Mouse (Mus musculus) intestine, embryonic 14.5 days (tissue): Measurements from ENCODE around the gene Eci1. TPM values are rescaled to one million over a fixed set of nuclear protein-coding genes. Genes with fewer than 3 reads are reported as not detected.

ENCODE experiments used
- ATAC-seq: fragments of 200-750 bp; cut with Nextera tagmentation; replicated peaks from 2 replicates; pipeline ENCODE4 v1.8.0; 2017; ENCODE audit warnings: low read depth, moderate number of reproducible peaks, moderate TSS enrichment, moderate library complexity; ENCODE audit not compliant: low FRiP score, low TSS enrichment
- DNase-seq: peaks from one replicate; pipeline ENCODE4 v3.0.0-alpha.2; 2018; ENCODE audit warnings: low spot score
- H3K27ac ChIP-seq: fragments of 300-500 bp; sonication (generic); 2 replicates; pipeline ENCODE4 v1.5.1; 2014; ENCODE audit warnings: low read depth, mild to moderate bottlenecking, control low read depth
- H3K27me3 ChIP-seq: fragments of 300-500 bp; sonication (generic); replicated peaks from 2 replicates; pipeline ENCODE4 v1.6.1; 2014; ENCODE audit warnings: low read length, control low read depth; ENCODE audit not compliant: control insufficient read depth, insufficient read depth
- H3K36me3 ChIP-seq: fragments of 300-500 bp; sonication (generic); 2 replicates; pipeline ENCODE4 v1.6.1; 2014; ENCODE audit warnings: low read length, control low read depth; ENCODE audit not compliant: control insufficient read depth, insufficient read depth
- H3K4me1 ChIP-seq: fragments of 300-500 bp; sonication (generic); replicated peaks from 2 replicates; pipeline ENCODE4 v1.6.1; 2014; ENCODE audit warnings: low read length, control low read depth, mixed read lengths; ENCODE audit not compliant: control insufficient read depth, insufficient read depth
- H3K4me2 ChIP-seq: fragments of 300-500 bp; sonication (generic); 2 replicates; pipeline ENCODE4 v1.6.1; 2014; ENCODE audit warnings: low read length
- H3K4me3 ChIP-seq: fragments of 300-500 bp; sonication (generic); 2 replicates; pipeline ENCODE4 v1.5.1; 2014; ENCODE audit warnings: low read depth, low read length, control low read depth, mixed read lengths
- H3K9ac ChIP-seq: fragments of 300-500 bp; sonication (generic); 2 replicates; pipeline ENCODE4 v1.6.1; 2014; ENCODE audit warnings: mild to moderate bottlenecking, low read length
- H3K9me3 ChIP-seq: fragments of 300-500 bp; sonication (generic); 2 replicates; pipeline ENCODE4 v1.6.1; 2016; ENCODE audit warnings: low read length, control low read depth; ENCODE audit not compliant: control insufficient read depth
- WGBS: fragments of 180-500 bp; shearing (Covaris S2); extraction: QIAGEN DNeasy Blood & Tissue Kit; methylation state at CpG from one replicate; pipeline ENCODE4 v1.1.7; 2014; 5-methylcytosine and 5-hydroxymethylcytosine counted together
- polyA plus RNA-seq: library from polyadenylated mRNA; unstranded; fragments of >200 nt; fragmentation: Nextera tagmentation; extraction: Ambion mirVana; gene quantifications from 2 replicates; pipeline ENCODE4 v1.2.1, GENCODE M21; 2014

Gene Eci1
- polyA plus RNA-seq, result 104 and 106 TPM in 2 replicates

GRCm38 (mm10) chr17:24426471-24427169 lies at the start of gene Eci1:
Gene Eci1, plus strand, starts transcription at chr17:24426641.
- H3K9me3 ChIP-seq, result no peaks in the 10 kb centered on the region
- under 1% methylated on average over 48 of the region's 48 CpGs for WGBS
- ATAC-seq (peak; percentile 98), DNase-seq (peak; percentile 91)
- peaks cover 38% of the 10 kb centered on the region for H3K36me3 ChIP-seq
- no peaks in the 10 kb centered on the region for H3K27me3 ChIP-seq
- peaks cover 5% of the 10 kb centered on the region for H3K4me1 ChIP-seq
- peak within 1 kb of the TSS; percentile 86 for H3K9ac ChIP-seq
- H3K4me3 ChIP-seq, result peak within 1 kb of the TSS; percentile 83
- peak within 1 kb of the TSS; percentile 93 for H3K27ac ChIP-seq
- peak within 1 kb of the TSS; percentile 74 for H3K4me2 ChIP-seq

- no peaks in the 10 kb centered on the region for H3K27me3 ChIP-seq
- WGBS, result 88% methylated on average over 2 of the region's 2 CpGs
- H3K27ac ChIP-seq, result no peak overlapping the region
- no peak overlapping the region for H3K4me3 ChIP-seq
- peaks cover 12% of the 10 kb centered on the region; the same call in 1 of the 2 replicates for H3K36me3 ChIP-seq
- H3K9ac ChIP-seq, result no peak overlapping the region
- no peak overlapping the region for H3K4me2 ChIP-seq
- DNase-seq (no peak), ATAC-seq (no peak)
- H3K9me3 ChIP-seq, result no peaks in the 10 kb centered on the region
- no peaks in the 10 kb centered on the region for H3K4me1 ChIP-seq
Measured at GRCm38 (mm10) chr17:24378496-24378895, 47.9 kb upstream of the Eci1 start.

GRCm38 (mm10) chr17:24383789-24384188 lies 42.7 kb upstream of the Eci1 start:
- 0 out of 2 replicates have a peak, but pooled peaks cover 5% of the 10 kb centered on the region for H3K36me3 ChIP-seq
- ATAC-seq (no peak), DNase-seq (no peak)
- no peaks in the 10 kb centered on the region for H3K9me3 ChIP-seq
- H3K4me1 ChIP-seq, result no peaks in the 10 kb centered on the region
- no peak overlapping the region for H3K4me3 ChIP-seq
- H3K4me2 ChIP-seq, result no peak overlapping the region
- H3K27ac ChIP-seq, result no peak overlapping the region
- H3K9ac ChIP-seq, result no peak overlapping the region
- 74% methylated on average over 8 of the region's 8 CpGs for WGBS
- no peaks in the 10 kb centered on the region for H3K27me3 ChIP-seq

- H3K4me3 ChIP-seq, result no peak overlapping the region
- DNase-seq (no peak), ATAC-seq (no peak)
- H3K27ac ChIP-seq, result no peak overlapping the region
- 0 out of 2 replicates have a peak, but pooled peaks cover 4% of the 10 kb centered on the region for H3K36me3 ChIP-seq
- no peak overlapping the region for H3K9ac ChIP-seq
- H3K27me3 ChIP-seq, result no peaks in the 10 kb centered on the region
- 83% methylated on average over 5 of the region's 5 CpGs for WGBS
- no peak overlapping the region for H3K4me2 ChIP-seq
- H3K4me1 ChIP-seq, result no peaks in the 10 kb centered on the region
- no peaks in the 10 kb centered on the region for H3K9me3 ChIP-seq
Measured at GRCm38 (mm10) chr17:24388711-24389110, 37.7 kb upstream of the Eci1 start.

GRCm38 (mm10) chr17:24389865-24390264 lies 36.6 kb upstream of the Eci1 start:
- Histone ChIP-seq H3K9me3 (no peaks in the 10 kb centered on the region), H3K4me3 (no peak overlapping the region), H3K27me3 (no peaks in the 10 kb centered on the region), H3K4me2 (no peak overlapping the region), H3K9ac (no peak overlapping the region), H3K4me1 (no peaks in the 10 kb centered on the region), H3K36me3 (0 out of 2 replicates have a peak, but pooled peaks cover 4% of the 10 kb centered on the region), H3K27ac (no peak overlapping the region)
- ATAC-seq (0 out of 2 replicates have a peak, but pooled peaks have one; percentile 38), DNase-seq (peak; percentile 64)
- WGBS, result 7% methylated on average over 2 of the region's 2 CpGs

GRCm38 (mm10) chr17:24391149-24391548 lies 35.3 kb upstream of the Eci1 start:
- no peak for ATAC-seq
- no peak overlapping the region for H3K4me2 ChIP-seq
- H3K4me1 ChIP-seq, result no peaks in the 10 kb centered on the region
- DNase-seq, result no peak
- no peak overlapping the region for H3K9ac ChIP-seq
- H3K27me3 ChIP-seq, result no peaks in the 10 kb centered on the region
- H3K36me3 ChIP-seq, result 0 out of 2 replicates have a peak, but pooled peaks cover 4% of the 10 kb centered on the region
- no peak overlapping the region for H3K27ac ChIP-seq
- H3K9me3 ChIP-seq, result no peaks in the 10 kb centered on the region
- WGBS, result 68% methylated on average over 8 of the region's 8 CpGs
- H3K4me3 ChIP-seq, result no peak overlapping the region

- no peaks in the 10 kb centered on the region for H3K9me3 ChIP-seq
- H3K4me2 ChIP-seq, result no peak overlapping the region
- WGBS, result 22% methylated on average over 3 of the region's 4 CpGs
- no peaks in the 10 kb centered on the region for H3K4me1 ChIP-seq
- peak; percentile 67; the same call in 1 of the 2 replicates for ATAC-seq
- DNase-seq, result peak; percentile 54
- no peaks in the 10 kb centered on the region for H3K36me3 ChIP-seq
- no peak overlapping the region for H3K4me3 ChIP-seq
- no peak overlapping the region for H3K27ac ChIP-seq
- H3K27me3 ChIP-seq, result no peaks in the 10 kb centered on the region
- no peak overlapping the region for H3K9ac ChIP-seq
Measured at GRCm38 (mm10) chr17:24393527-24393926, 32.9 kb upstream of the Eci1 start.

- Histone ChIP-seq H3K27ac (no peak overlapping the region), H3K4me2 (no peak overlapping the region), H3K9me3 (no peaks in the 10 kb centered on the region), H3K36me3 (no peaks in the 10 kb centered on the region), H3K27me3 (no peaks in the 10 kb centered on the region), H3K4me3 (no peak overlapping the region), H3K4me1 (no peaks in the 10 kb centered on the region), H3K9ac (no peak overlapping the region)
- 82% methylated on average over 7 of the region's 7 CpGs for WGBS
- DNase-seq (no peak), ATAC-seq (no peak)
Measured at GRCm38 (mm10) chr17:24394456-24394855, 32.0 kb upstream of the Eci1 start.

GRCm38 (mm10) chr17:24402371-24402770 lies 24.1 kb upstream of the Eci1 start:
- ATAC-seq, result 0 out of 2 replicates have a peak, but pooled peaks have one; percentile 32
- Histone ChIP-seq H3K4me3 (no peak overlapping the region), H3K4me2 (no peak overlapping the region), H3K4me1 (no peaks in the 10 kb centered on the region), H3K36me3 (peaks cover 16% of the 10 kb centered on the region), H3K9ac (no peak overlapping the region), H3K9me3 (no peaks in the 10 kb centered on the region), H3K27ac (no peak overlapping the region), H3K27me3 (no peaks in the 10 kb centered on the region)
- DNase-seq, result no peak
- 75% methylated on average over 3 of the region's 3 CpGs for WGBS
